Mouse (Mus musculus): ENCODE measurements around the gene Ccnk. TPM values are rescaled to one million over a fixed set of nuclear protein-coding genes. Genes with fewer than 3 reads are reported as not detected.

The Ccnk gene
- total RNA-seq (2023) = 10 to 100 TPM; 66.6 to 68.2 TPM

GRCm38 (mm10) chr12:108179321-108180266 is at the start of gene Ccnk:
TSS of gene Ccnk (plus strand) at chr12:108179579.

GRCm38 (mm10) chr12:108179246-108179320 is 296 bp upstream of the Ccnk start, which contains the start of gene Setd3:
TSS of gene Setd3 (minus strand) at chr12:108179314.

Other genes with a start within 250 kb of the Ccnk start
- gene Bcl11b, start 176.0 kb upstream of the Ccnk start, total RNA-seq (2023) = 1 to 10 TPM in 1 of 2 experiments, under 1 TPM in 1; 0.79 to 1.0 TPM
- 10 to 100 TPM; 62.9 to 63.8 TPM for gene Setd3, start 265 bp upstream of the Ccnk start, total RNA-seq (2023)
- gene Ccdc85c, start 95.8 kb downstream of the Ccnk start, total RNA-seq (2023) = under 1 TPM; 0.29 to 0.43 TPM
- gene Hhipl1, start 126.7 kb downstream of the Ccnk start, total RNA-seq (2023) = not detected
- not detected for gene Cyp46a1, start 154.8 kb downstream of the Ccnk start, total RNA-seq (2023)
- gene Eml1, start 191.4 kb downstream of the Ccnk start, total RNA-seq (2023) = under 1 TPM in 1 of 2 experiments, not detected in 1; 0.27 TPM

Measured in monocyte, adult 59 days (primary cell).